Mouse (Mus musculus) ES-E14 (cell line): ENCODE results near the gene Tmem62. TPM values are rescaled to one million over a fixed set of nuclear protein-coding genes. Genes with fewer than 3 reads are reported as not detected.

Experiments used
- DNase-seq: peaks from one replicate; pipeline ENCODE4 v3.0.0-alpha.2; 2013; ENCODE audit warnings: low read depth, low spot score
- H3K27ac ChIP-seq: 2 replicates; pipeline ENCODE4 v1.5.1; 2012; ENCODE audit warnings: low read depth, mild to moderate bottlenecking, low read length, moderate library complexity, mixed read lengths; ENCODE audit not compliant: poor library complexity, insufficient read depth, severe bottlenecking
- H3K36me3 ChIP-seq: 2 replicates; pipeline ENCODE4 v1.6.1; 2012; ENCODE audit warnings: mild to moderate bottlenecking, low read length, moderate library complexity, mixed read lengths; ENCODE audit not compliant: control insufficient read depth, poor library complexity, insufficient read depth, severe bottlenecking
- H3K4me1 ChIP-seq, 2 experiments: fragments of 150-350 bp in 1 of 2; sonication (generic) in 1 of 2; 2 replicates each; pipeline ENCODE4 v1.6.1; 2012; ENCODE audit warnings: low read length in 2 of 2, mild to moderate bottlenecking in 1 of 2, mixed read lengths in 1 of 2; ENCODE audit not compliant: control insufficient read depth in 2 of 2, insufficient read depth in 2 of 2, poor library complexity in 1 of 2
- H3K4me3 ChIP-seq, 2 experiments: fragments of 150-350 bp in 1 of 2; sonication (generic) in 1 of 2; 2 replicates each; pipeline ENCODE4 v1.5.1; 2012; ENCODE audit warnings: low read length in 2 of 2, low read depth in 1 of 2, mild to moderate bottlenecking in 1 of 2, mixed read lengths in 1 of 2; ENCODE audit not compliant: insufficient read depth in 1 of 2, poor library complexity in 1 of 2, severe bottlenecking in 1 of 2
- H3K9ac ChIP-seq: 2 replicates; pipeline ENCODE4 v1.6.1; 2012; ENCODE audit warnings: low read depth, mild to moderate bottlenecking, low read length, mixed read lengths; ENCODE audit not compliant: poor library complexity, insufficient read depth, severe bottlenecking
- H3K9me3 ChIP-seq: fragments of 150-350 bp; sonication (generic); 2 replicates; pipeline ENCODE4 v1.6.1; 2012; ENCODE audit warnings: low read depth, mild to moderate bottlenecking, low read length; ENCODE audit not compliant: control insufficient read depth, insufficient read depth
- CHD2 ChIP-seq: IDR thresholded peaks from 2 replicates; pipeline ENCODE4 v1.6.1; 2014; ENCODE audit warnings: mild to moderate bottlenecking, low read depth, low read length, inconsistent platforms
- HCFC1 ChIP-seq: IDR thresholded peaks from 2 replicates; pipeline ENCODE4 v1.6.1; 2012; ENCODE audit warnings: low read length, inconsistent platforms, borderline replicate concordance; ENCODE audit not compliant: insufficient read depth
- MAFK ChIP-seq: IDR thresholded peaks from 2 replicates; pipeline ENCODE4 v1.6.1; 2014; ENCODE audit warnings: mild to moderate bottlenecking, low read depth, low read length, inconsistent platforms; ENCODE audit not compliant: insufficient read depth
- ZC3H11A ChIP-seq: IDR thresholded peaks from 2 replicates; pipeline ENCODE4 v1.6.1; 2012; ENCODE audit warnings: low read depth, mild to moderate bottlenecking, inconsistent platforms, low read length, borderline replicate concordance
- ZNF384 ChIP-seq: IDR thresholded peaks from 2 replicates; pipeline ENCODE4 v1.6.1; 2012; ENCODE audit warnings: low read depth, low read length, inconsistent platforms
- in situ Hi-C, 2 experiments: fragments of 600-800 bp; cut with MboI; formaldehyde crosslinking; loops; one replicate each; pipeline ENCODE4 v1.15.1; 2025; ENCODE audit warnings: low sequenced_read_pairs in 2 of 2, inconsistent platforms in 1 of 2; ENCODE audit not compliant: unreplicated experiment in 2 of 2
- total RNA-seq: library from RNA; depleted of rRNA; stranded (reverse); fragments of 300-350 nt; gene quantifications from 2 replicates; pipeline ENCODE4 v1.2.3, GENCODE M21; 2012

Tmem62 gene
- total RNA-seq, 1 experiment, result 3.6 TPM

DNA sequence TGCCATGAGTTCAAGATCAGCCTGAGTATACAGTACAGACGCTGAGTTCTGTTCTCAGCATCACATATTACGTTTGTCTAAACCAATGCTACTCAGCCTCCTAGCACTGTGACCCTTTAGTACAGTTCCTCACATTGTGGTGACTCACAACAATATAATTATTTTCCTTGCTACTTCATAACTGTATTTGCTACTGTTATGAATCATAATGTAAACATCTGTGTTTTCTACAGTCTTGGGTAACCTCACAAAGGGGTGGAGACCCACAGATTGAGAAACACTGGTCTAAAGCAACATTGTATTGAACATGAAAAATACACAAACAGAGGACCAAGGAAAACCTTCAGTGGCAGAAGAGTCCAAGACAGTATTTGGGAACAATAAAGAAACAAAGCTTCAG lies 17.5 kb upstream of the Tmem62 start:
- no peak overlapping the region for H3K4me3 ChIP-seq
- H3K9me3 ChIP-seq, result no peaks in the 10 kb centered on the region
- H3K9ac ChIP-seq, result no peak overlapping the region
- no peak for DNase-seq
- H3K27ac ChIP-seq, result no peak overlapping the region
- in situ Hi-C loops, result no loop called here
- TF ChIP-seq ZC3H11A, result no peak
- TF ChIP-seq ZNF384, result no peak
- no peak for TF ChIP-seq CHD2
- no peak for TF ChIP-seq HCFC1
- no peak for TF ChIP-seq MAFK
- H3K4me1 ChIP-seq, result no peaks in the 10 kb centered on the region
- no peaks in the 10 kb centered on the region for H3K36me3 ChIP-seq

DNA sequence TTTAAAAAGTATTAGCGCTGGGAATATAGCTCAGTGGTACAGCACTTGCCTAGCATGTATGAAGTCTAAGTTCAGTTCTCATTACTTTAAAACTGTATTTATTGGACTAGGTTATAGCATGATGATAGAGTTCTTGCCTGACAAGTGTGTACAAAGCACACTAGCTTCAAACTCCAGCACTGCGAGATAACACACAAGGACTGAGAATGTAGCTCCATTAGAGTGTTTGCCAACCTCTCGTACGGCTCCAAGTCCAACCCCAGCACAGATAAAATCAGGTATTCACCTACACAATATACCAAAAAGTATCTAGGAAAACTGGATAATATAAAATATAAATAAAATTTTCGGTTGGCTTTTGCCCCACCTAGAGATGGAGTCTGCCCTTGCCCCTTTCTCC lies 17.0 kb upstream of the Tmem62 start:
- Histone ChIP-seq H3K4me1 (no peaks in the 10 kb centered on the region), H3K36me3 (no peaks in the 10 kb centered on the region), H3K27ac (no peak overlapping the region), H3K9me3 (no peaks in the 10 kb centered on the region), H3K9ac (no peak overlapping the region), H3K4me3 (no peak overlapping the region)
- in situ Hi-C loops, result no loop called here
- no peak for TF ChIP-seq HCFC1
- no peak for TF ChIP-seq ZC3H11A
- no peak for TF ChIP-seq ZNF384
- no peak for TF ChIP-seq CHD2
- TF ChIP-seq MAFK, result no peak
- DNase-seq, result no peak

DNA sequence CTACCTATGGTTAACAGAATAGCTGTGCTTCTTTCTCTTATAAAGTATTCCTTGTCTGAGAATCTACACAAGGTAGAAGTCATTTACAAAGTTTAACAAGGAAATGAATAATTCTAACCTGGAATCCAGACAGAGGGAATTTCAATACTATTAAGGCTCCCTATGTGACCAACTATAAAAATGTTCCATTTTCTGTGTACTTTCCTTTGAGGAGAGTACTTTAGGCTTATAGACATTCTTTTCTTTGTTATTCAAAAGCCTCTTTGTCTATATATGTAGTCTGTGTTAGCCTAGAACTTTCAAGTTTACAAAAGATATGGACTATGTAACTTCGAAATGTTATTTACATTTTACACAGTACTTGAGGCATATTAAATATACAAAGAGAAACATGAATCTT lies 16.6 kb upstream of the Tmem62 start:
- H3K9ac ChIP-seq, result no peak overlapping the region
- no peak overlapping the region for H3K4me3 ChIP-seq
- H3K4me1 ChIP-seq, result no peaks in the 10 kb centered on the region
- no peak overlapping the region for H3K27ac ChIP-seq
- TF ChIP-seq HCFC1, result no peak
- no peak for TF ChIP-seq ZC3H11A
- no peak for TF ChIP-seq MAFK
- in situ Hi-C loops, result no loop called here
- DNase-seq, result no peak
- no peaks in the 10 kb centered on the region for H3K9me3 ChIP-seq
- H3K36me3 ChIP-seq, result no peaks in the 10 kb centered on the region

- no peak overlapping the region for H3K9ac ChIP-seq
Measured at GRCm38 (mm10) chr2:120963110-120963509, 13.7 kb upstream of the Tmem62 start.

DNA sequence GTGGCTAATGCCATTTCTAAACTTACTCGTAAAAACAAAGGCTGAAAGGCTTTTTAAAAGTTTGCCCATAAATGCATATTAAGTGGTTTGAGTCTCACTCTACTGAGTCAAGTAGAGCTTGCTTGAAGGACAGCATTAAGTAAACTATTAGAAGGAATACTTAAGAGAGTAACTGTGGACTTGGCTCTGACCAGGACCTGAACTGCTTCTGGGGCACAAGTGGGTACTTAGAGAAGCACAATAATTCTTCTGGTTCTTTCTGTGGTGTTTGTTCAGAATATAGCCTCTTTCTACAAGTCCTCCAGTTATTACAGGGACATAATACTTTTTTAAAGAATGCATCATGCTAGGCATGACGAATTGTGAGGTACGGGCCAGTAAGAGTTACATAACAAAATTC lies 11.3 kb upstream of the Tmem62 start:
- H3K27ac ChIP-seq, result no peak overlapping the region
- DNase-seq, result no peak
- H3K9me3 ChIP-seq, result no peaks in the 10 kb centered on the region
- TF ChIP-seq ZNF384 (no peak), HCFC1 (no peak), ZC3H11A (no peak), CHD2 (no peak), MAFK (no peak)
- H3K9ac ChIP-seq, result no peak overlapping the region
- no peaks in the 10 kb centered on the region for H3K4me1 ChIP-seq
- in situ Hi-C loops, result no loop called here
- H3K36me3 ChIP-seq, result no peaks in the 10 kb centered on the region
- no peak overlapping the region for H3K4me3 ChIP-seq

More at GRCm38 (mm10) chr2:120963110-120963509, 13.7 kb upstream of the Tmem62 start:
- Histone ChIP-seq H3K36me3 (no peaks in the 10 kb centered on the region), H3K4me1 (no peaks in the 10 kb centered on the region), H3K4me3 (no peak overlapping the region), H3K9me3 (no peaks in the 10 kb centered on the region), H3K27ac (no peak overlapping the region)
- in situ Hi-C loops, result no loop called here
- DNase-seq, result no peak
- TF ChIP-seq ZNF384 (no peak), MAFK (no peak), HCFC1 (no peak), ZC3H11A (no peak), CHD2 (no peak)
